Mouse (Mus musculus): ENCODE measurements around the gene Eef2. TPM values are rescaled to one million over a fixed set of nuclear protein-coding genes. Genes with fewer than 3 reads are reported as not detected.

Eef2 gene
- 877 and 1,003 TPM in 2 replicates for polyA plus RNA-seq (2012; ENCODE audit: insufficient read depth, insufficient read length, missing spikeins)

DNA sequence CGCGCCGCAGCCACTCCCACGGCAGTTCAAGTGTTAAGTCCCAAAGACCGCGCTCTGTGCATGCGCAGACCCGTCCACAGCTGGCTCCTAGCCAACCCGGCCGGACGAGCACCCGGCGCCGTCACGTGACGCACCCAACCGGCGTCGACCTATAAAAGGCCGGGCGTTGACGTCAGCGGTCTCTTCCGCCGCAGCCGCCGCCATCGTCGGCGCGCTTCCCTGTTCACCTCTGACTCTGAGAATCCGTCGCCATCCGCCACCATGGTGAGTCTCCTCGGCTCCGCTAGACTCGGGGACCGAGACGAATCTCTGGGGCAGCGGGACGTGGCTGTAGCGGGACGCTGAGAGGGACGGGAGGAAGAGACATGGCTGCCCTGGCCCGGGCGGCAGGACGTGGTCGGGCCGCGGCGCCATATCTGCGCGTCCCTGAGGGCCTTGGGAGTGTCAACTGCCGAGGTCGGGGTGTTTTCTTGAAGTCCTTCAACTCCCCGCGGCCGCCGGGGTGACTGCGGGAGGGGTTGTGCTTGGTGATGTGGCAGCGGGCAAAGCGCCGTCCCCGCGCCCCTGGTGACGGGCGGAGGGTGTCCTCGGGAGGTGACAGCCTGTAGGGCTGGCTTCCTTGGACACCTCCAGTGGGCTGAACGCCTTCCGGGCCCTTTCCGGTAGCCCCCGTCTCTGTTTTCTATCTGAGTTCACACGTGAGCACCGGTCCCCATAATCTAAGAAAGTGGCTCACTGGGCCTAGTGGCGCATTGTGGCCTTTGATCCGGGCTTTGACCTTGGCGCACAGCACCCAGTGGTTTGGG, at the start of gene Eef2:
Gene Eef2, plus strand, starts transcription at position 166 of the 806 bp plus-strand sequence.
- TF ChIP-seq CTCF (IDR thresholded peaks at IDR 0.05; ENCODE audit: low read depth, low read length): no peak
- TF ChIP-seq POLR2A (IDR thresholded peaks at IDR 0.05; ENCODE audit: borderline replicate concordance, low read depth, low read length): peak; percentile 78; the same call in 1 of the 2 replicates
- Histone ChIP-seq H3K4me1 (ENCODE audit: control insufficient read depth, insufficient read depth, low read length) (peaks cover 16% of the 10 kb centered on the region), H3K4me3 (ENCODE audit: insufficient read depth, low read length) (peak within 1 kb of the TSS; percentile 88), H3K27ac (ENCODE audit: insufficient read depth, low read depth, low read length) (peak within 1 kb of the TSS; percentile 79)

DNA sequence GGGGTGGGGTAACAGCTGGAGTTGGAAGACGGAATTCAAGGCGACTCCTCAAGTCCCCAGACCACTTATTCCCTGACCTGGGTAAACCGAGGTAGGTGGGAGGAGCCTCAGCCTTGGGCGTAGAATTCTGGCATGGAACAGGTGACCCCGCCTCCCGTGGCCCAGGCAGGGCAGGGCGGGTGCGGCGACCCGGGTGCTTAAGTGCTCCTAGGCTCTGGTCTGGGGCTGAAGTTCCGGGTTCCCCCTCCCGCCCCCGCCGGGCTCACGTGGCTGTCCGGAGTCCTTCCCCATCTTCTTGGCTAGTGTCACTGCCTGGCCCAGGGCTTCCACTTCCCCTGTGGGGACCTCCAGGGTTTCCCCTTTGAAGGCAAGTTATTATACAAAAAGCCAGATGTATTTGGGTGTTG, 42.2 kb upstream of the Eef2 start:
- Histone ChIP-seq H3K4me3 (ENCODE audit: insufficient read depth, low read length) (peak overlapping the region; percentile 69), H3K27ac (ENCODE audit: insufficient read depth, low read depth, low read length) (peak overlapping the region; percentile 96), H3K4me1 (ENCODE audit: control insufficient read depth, insufficient read depth, low read length) (peaks cover 14% of the 10 kb centered on the region)
- TF ChIP-seq POLR2A (IDR thresholded peaks at IDR 0.05; ENCODE audit: borderline replicate concordance, low read depth, low read length): no peak
- no peak for TF ChIP-seq CTCF (IDR thresholded peaks at IDR 0.05; ENCODE audit: low read depth, low read length)

DNA sequence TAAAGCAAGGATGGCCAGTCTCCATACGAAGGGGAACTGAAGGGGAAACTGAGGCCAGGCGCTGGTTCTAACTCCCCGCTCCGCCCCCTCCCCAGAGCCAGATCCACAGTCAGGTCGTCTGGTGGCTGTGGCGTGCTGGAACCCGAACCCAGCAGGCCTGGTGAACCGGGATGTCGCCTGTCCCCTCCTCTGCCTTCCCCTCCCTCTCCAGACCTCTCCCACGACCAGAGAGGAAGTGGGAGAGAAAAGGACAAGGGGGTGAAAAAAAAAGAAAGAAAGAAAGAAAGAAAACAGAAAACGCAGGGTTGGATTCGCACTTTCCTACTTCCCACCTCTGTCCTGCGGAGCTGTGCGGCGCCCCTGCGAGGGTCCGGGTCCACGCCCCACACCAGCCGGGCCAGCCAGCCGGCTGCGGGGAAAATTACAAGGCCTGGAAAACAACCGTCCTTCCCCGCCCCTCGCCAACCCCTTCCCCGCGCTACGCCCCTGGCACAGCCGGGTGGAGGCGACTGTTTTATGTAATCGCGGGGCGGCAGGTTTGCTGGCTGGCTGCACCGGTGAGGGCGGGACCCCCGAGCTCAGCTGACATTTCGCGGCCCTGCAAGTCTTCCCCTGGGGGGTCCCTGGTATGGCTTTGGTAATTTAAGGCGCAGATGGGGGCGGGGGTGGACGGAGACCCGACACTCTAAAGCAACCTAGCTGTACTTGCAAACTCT, 41.3 kb upstream of the Eef2 start, which contains the start of gene Zbtb7a:
Gene Zbtb7a, plus strand, starts transcription at position 255 of the 716 bp plus-strand sequence.
- H3K27ac ChIP-seq (ENCODE audit: insufficient read depth, low read depth, low read length): peak within 1 kb of the TSS; percentile 96
- H3K4me1 ChIP-seq (ENCODE audit: control insufficient read depth, insufficient read depth, low read length): peaks cover 18% of the 10 kb centered on the region
- TF ChIP-seq POLR2A (IDR thresholded peaks at IDR 0.05; ENCODE audit: borderline replicate concordance, low read depth, low read length) (no peak), CTCF (IDR thresholded peaks at IDR 0.05; ENCODE audit: low read depth, low read length) (no peak)

DNA sequence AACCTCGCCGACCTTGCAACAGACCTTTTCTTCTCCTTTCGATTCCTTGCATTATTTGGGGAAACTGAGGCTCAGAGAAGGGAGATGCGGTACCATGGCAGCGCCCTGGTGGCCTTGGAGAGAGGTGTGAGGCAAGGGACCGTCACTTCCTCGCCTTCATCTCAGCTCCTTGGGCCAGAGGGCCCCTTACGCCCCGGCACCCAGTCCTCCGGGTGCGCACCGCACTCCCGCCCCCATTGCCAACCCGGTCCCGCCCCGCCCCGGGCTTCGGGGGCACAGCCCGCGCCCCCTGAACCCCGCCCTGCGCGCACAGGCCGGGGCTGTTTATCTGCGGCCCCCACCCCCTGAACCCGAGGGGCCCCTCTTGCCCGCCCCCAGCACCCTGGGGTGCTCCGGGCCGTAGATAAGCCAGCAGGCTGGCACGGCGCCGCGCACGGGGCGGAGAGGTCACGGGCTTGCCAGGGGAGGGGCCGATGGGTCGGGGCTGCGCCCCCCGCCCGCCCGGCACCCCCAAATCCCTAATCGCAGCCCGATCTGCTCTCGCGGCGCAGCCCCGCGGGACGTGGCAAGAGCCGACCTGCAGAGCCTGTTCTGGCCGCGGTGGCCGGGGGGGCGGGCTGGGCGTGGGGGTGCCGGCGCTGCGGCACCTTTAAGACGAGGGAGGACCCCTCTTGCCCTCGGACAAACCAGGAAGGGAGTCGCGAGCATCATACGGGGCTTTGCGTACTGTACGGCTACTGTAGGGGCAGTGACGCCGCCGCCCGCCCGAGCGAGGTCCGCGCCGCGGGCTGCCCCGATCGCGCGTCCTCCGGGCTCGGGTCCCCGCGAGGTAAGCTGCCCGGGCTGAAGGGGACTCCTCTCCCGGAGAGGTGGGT, 40.4 kb upstream of the Eef2 start:
- peak overlapping the region; percentile 69 for H3K4me3 ChIP-seq (ENCODE audit: insufficient read depth, low read length)
- peaks cover 24% of the 10 kb centered on the region for H3K4me1 ChIP-seq (ENCODE audit: control insufficient read depth, insufficient read depth, low read length)
- peak overlapping the region; percentile 96 for H3K27ac ChIP-seq (ENCODE audit: insufficient read depth, low read depth, low read length)
- 0 out of 2 replicates have a peak, but pooled peaks have one; percentile 48 for TF ChIP-seq POLR2A (IDR thresholded peaks at IDR 0.05; ENCODE audit: borderline replicate concordance, low read depth, low read length)
- no peak for TF ChIP-seq CTCF (IDR thresholded peaks at IDR 0.05; ENCODE audit: low read depth, low read length)

More for the DNA sequence above, 41.3 kb upstream of the Eef2 start, which contains the start of gene Zbtb7a:
- H3K4me3 ChIP-seq (ENCODE audit: insufficient read depth, low read length): peak within 1 kb of the TSS; percentile 69

DNA sequence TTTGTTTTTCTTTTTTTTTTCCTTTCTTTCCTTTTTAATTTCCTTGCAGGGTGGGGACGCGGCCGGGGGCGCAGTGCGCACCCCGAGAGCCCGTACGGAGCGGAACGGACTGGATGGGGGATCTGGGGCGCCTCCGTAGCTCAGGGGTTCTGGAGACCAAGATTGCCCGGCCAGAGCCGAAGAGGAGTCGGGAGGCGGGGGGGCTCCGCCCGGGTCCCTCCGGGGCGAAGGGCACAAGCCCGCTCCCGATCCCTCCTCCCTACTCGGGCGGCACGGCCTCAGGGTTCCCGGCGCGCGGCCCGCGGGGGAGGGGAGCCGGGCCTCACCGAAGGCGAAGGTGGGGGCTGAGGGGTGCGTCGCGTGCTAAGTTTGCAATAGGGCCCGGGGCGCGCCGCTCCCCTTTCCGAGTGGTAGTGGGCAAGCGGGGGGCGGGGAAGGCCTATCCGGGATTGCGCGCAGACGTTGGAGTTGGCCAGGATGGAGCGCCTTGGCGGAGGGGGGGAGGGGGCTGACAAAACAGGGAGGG, 39.7 kb upstream of the Eef2 start:
- Histone ChIP-seq H3K4me1 (ENCODE audit: control insufficient read depth, insufficient read depth, low read length) (peaks cover 30% of the 10 kb centered on the region), H3K4me3 (ENCODE audit: insufficient read depth, low read length) (peak overlapping the region; percentile 69), H3K27ac (ENCODE audit: insufficient read depth, low read depth, low read length) (peak overlapping the region; percentile 96)
- TF ChIP-seq POLR2A (IDR thresholded peaks at IDR 0.05; ENCODE audit: borderline replicate concordance, low read depth, low read length) (no peak), CTCF (IDR thresholded peaks at IDR 0.05; ENCODE audit: low read depth, low read length) (no peak)

DNA sequence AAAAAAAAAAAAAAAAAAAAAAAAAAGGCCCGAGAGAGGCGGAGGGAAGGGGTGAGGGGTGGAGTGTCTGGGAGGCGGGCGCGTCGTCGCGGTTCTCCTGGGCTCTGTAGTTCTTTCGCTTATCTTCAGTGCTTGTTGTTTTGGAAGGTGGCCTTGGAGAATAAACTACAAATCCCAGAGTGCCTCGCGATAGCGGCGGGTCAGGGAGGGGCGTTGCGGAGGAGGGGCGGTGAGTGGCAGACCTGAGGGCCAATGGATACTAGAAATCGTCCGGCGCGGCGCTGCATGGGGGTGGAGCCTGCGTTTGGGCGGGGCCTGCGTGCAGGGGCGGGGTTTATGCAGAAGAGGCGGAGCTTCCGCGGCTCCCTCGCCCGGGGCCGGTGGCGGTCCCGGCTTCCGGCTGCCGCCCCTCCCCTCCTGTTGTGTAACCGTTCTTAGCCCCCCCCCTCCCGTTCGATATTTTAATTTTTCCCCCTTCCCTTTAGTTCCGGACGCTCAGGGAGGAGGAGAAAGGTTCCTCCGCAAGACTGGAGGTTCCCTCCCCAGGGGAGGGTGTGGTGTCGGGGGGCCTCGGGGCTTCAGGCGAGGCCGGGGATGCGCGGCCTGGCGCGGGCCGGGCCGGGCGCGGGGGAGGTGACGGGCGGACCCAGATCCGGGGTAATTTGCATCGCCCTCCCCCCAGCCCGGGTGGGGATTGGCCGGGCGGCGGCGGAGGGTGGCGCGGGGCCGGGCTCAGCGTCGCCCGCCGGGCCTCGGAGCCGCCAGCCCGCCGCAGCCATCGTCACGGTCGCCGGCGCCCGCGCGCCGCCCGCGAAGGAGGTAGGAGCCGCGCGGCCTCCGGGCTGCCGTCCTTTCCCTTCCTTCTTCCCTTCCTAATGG, 38.9 kb upstream of the Eef2 start:
- H3K4me3 ChIP-seq (ENCODE audit: insufficient read depth, low read length): peak overlapping the region; percentile 95
- peak overlapping the region; percentile 96 for H3K27ac ChIP-seq (ENCODE audit: insufficient read depth, low read depth, low read length)
- H3K4me1 ChIP-seq (ENCODE audit: control insufficient read depth, insufficient read depth, low read length): peaks cover 36% of the 10 kb centered on the region
- no peak for TF ChIP-seq POLR2A (IDR thresholded peaks at IDR 0.05; ENCODE audit: borderline replicate concordance, low read depth, low read length)

DNA sequence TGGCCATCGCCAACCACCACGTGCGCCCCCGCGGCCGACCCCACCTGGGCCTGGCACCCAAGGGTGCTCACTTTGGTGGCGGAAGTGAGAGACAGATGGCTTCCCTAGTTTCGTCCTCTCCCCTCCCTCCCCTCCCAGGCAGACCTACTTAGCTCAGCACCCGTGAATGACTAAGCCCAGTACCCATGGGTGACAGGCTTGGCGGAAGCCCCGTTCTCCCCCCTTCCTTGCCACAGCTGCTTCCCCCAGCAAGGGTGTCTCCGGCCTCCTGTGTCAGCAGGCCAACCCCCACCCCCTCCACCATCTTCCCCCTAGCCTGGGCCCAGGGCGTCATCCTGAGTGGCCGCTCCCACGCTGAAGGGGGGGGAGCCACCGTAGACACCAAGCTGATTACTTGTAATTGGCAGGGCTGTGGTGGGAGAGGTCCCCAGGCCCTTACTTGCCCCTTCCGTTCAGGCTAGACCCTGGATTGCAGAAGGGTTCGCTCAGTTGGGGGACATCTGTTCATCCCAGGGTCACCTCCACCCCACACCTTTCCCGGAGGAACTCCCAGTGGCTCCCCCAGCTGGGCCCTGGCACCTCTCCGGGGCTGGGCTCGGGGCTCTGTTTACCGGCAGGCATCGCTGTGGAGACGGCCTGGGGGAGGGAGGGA, 38.2 kb upstream of the Eef2 start:
- Histone ChIP-seq H3K4me3 (ENCODE audit: insufficient read depth, low read length) (peak overlapping the region; percentile 95), H3K4me1 (ENCODE audit: control insufficient read depth, insufficient read depth, low read length) (peaks cover 38% of the 10 kb centered on the region), H3K27ac (ENCODE audit: insufficient read depth, low read depth, low read length) (peak overlapping the region; percentile 89)
- TF ChIP-seq POLR2A (IDR thresholded peaks at IDR 0.05; ENCODE audit: borderline replicate concordance, low read depth, low read length) (no peak), CTCF (IDR thresholded peaks at IDR 0.05; ENCODE audit: low read depth, low read length) (no peak)
